Mouse (Mus musculus) embryonic fibroblast, embryonic 13.5 days (primary cell): ENCODE results near the gene Rnase12.

ENCODE experiments used
- CTCF ChIP-seq: IDR thresholded peaks from 2 replicates; pipeline ENCODE4 v1.5.1; 2011; ENCODE audit warnings: mild to moderate bottlenecking, control low read depth, low read length, moderate library complexity, borderline replicate concordance; ENCODE audit not compliant: insufficient read depth
- POLR2A ChIP-seq: IDR thresholded peaks from 2 replicates; pipeline ENCODE4 v1.6.1; 2011; ENCODE audit warnings: low read depth, mild to moderate bottlenecking, control low read depth, low read length, moderate library complexity

- no peak for TF ChIP-seq POLR2A
- no peak for TF ChIP-seq CTCF
Measured at GRCm38 (mm10) chr14:51060761-51061160, 3.3 kb upstream of the Rnase12 start.
